Mouse (Mus musculus): Measurements from ENCODE around the gene Auts2.

- TF ChIP-seq CTCF (IDR thresholded peaks at IDR 0.05; ENCODE audit: low read depth): no peak
- no peak for TF ChIP-seq EP300 (IDR thresholded peaks at IDR 0.05; ENCODE audit: low read depth)
These were observed 1084.4 kb downstream of the Auts2 start for GRCm38 (mm10) chr5:131458700-131459099.
